Mouse (Mus musculus) liver, embryonic 14.5 days (tissue): ENCODE measurements around the gene Gm20441. TPM values are rescaled to one million over a fixed set of nuclear protein-coding genes. Genes with fewer than 3 reads are reported as not detected.
A peak's percentile ranks its signal among the peaks of the same experiment; 100 is the strongest.

Experiments
- ATAC-seq: fragments of 200-750 bp; cut with Nextera tagmentation; 2 replicates; pipeline ENCODE4 v1.8.0; 2017; ENCODE audit warnings: moderate number of reproducible peaks, mild to moderate bottlenecking, moderate library complexity; ENCODE audit not compliant: insufficient read depth
- DNase-seq, 3 experiments: peaks; one replicate each; pipeline ENCODE4 v3.0.0-alpha.2; 2012 to 2013; ENCODE audit warnings: low read depth in 3 of 3, low spot score in 3 of 3
- H3K27ac ChIP-seq: fragments of 300-500 bp; sonication (generic); 2 replicates; pipeline ENCODE4 v1.5.1; 2014; ENCODE audit warnings: moderate library complexity, mild to moderate bottlenecking, control low read depth, inconsistent platforms
- H3K27me3 ChIP-seq: fragments of 300-500 bp; sonication (generic); 2 replicates; pipeline ENCODE4 v1.6.1; 2014; ENCODE audit warnings: mild to moderate bottlenecking, low read length, moderate library complexity; ENCODE audit not compliant: control insufficient read depth, insufficient read depth
- H3K36me3 ChIP-seq: fragments of 300-500 bp; sonication (generic); replicated peaks from 2 replicates; pipeline ENCODE4 v1.6.1; 2014; ENCODE audit warnings: low read depth; ENCODE audit not compliant: control insufficient read depth, insufficient read depth
- H3K4me1 ChIP-seq, 2 experiments: fragments of 200-500 bp in 1 of 2; fragments of 300-500 bp in 1 of 2; sonication (generic) in 1 of 2; replicated peaks; 2 replicates each; pipeline ENCODE4 v1.6.1; 2012 to 2014; ENCODE audit warnings: antibody characterized with exemption in 1 of 2, inconsistent platforms in 1 of 2, low read length in 1 of 2; ENCODE audit not compliant: control insufficient read depth in 2 of 2, insufficient read depth in 2 of 2
- H3K4me2 ChIP-seq: fragments of 300-500 bp; sonication (generic); 2 replicates; pipeline ENCODE4 v1.6.1; 2014; ENCODE audit warnings: low read depth, mild to moderate bottlenecking, control low read depth, moderate library complexity
- H3K4me3 ChIP-seq, 2 experiments: fragments of 200-500 bp in 1 of 2; fragments of 300-500 bp in 1 of 2; sonication (generic) in 1 of 2; 2 replicates each; pipeline ENCODE4 v1.5.1; 2012 to 2014; ENCODE audit warnings: low read depth in 2 of 2, low read length in 2 of 2, mild to moderate bottlenecking in 2 of 2, control low read depth in 1 of 2, inconsistent platforms in 1 of 2, moderate library complexity in 1 of 2; ENCODE audit not compliant: insufficient read depth in 1 of 2
- H3K9ac ChIP-seq: fragments of 300-500 bp; sonication (generic); replicated peaks from 2 replicates; pipeline ENCODE4 v1.6.1; 2014; ENCODE audit warnings: mild to moderate bottlenecking, control low read depth, moderate library complexity
- H3K9me3 ChIP-seq: fragments of 300-500 bp; sonication (generic); 2 replicates; pipeline ENCODE4 v1.6.1; 2016; ENCODE audit warnings: low read length, mixed read lengths; ENCODE audit not compliant: control insufficient read depth
- CTCF ChIP-seq: IDR thresholded peaks from 2 replicates; pipeline ENCODE4 v1.5.1; 2016; ENCODE audit warnings: antibody characterized with exemption, low read depth, control low read depth
- EP300 ChIP-seq: IDR thresholded peaks from 2 replicates; pipeline ENCODE4 v1.6.1; 2016; ENCODE audit warnings: antibody characterized with exemption, low read depth
- WGBS: fragments of 180-500 bp; shearing (Covaris S2); extraction: QIAGEN DNeasy Blood & Tissue Kit; methylation state at CpG from one replicate; pipeline ENCODE4 v1.1.7; 2014; ENCODE audit not compliant: insufficient replicate concordance; 5-methylcytosine and 5-hydroxymethylcytosine counted together
- polyA plus RNA-seq, 2 experiments: library from polyadenylated mRNA; depleted of rRNA in 1 of 2; stranded (reverse) in 1 of 2; unstranded in 1 of 2; fragments of >200 nt; fragmentation: Nextera tagmentation in 1 of 2; extraction: Ambion mirVana in 1 of 2; gene quantifications; 2 replicates each; pipeline versions ENCODE4 v1.2.1 to v1.2.3; 2012 to 2014

The Gm20441 gene
- polyA plus RNA-seq, 2 experiments = 0.04 TPM; not detected in 1

DNA sequence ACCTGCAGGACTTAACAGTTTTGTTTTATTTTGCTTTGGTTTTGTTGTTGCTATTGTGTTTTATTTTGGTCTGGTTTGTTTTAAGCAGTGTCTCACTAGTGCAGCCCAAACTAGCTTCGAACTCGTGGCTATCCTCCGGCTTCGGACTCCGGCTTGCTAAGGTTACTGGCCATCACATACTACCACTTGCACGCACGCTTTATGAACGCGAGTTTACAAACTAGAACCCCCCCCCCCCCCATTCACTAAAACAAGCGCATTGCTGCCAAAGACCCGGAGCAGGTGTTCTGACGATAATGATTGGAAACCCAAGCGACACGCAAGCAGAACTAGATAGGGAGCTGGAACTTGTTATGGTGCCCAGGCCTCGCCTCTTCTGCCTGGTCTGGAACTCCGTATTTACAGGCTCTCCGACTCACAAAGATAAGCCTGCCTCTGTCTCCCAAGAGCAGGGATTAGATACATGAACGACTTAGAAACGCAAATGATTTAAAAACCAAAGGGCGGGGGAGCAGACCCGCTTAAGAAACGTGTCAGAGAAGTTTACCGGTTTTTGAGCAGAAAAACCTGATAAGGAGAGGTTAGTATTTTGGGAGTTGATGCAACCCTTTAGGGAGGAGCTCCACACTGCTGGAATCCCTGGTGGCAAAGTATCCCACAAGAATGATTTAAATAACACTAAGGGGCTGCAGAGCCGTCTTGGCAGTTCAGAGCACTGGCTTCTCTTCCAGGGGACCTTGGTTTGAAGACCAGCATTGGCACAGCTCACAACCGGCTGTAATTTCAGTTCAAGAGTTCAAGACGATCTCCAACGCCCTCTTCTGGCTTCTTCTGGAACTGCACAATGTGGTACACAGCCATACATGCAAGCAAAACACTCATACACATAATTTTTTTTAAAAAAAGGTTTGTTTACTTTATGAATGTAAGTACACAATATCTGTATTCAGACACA is 16.0 kb downstream of the Gm20441 start:
- DNase-seq (peak; percentile 82 to 90 (median 87)), ATAC-seq (peak; percentile 66)
- H3K4me3 ChIP-seq = peak overlapping the region; percentile 84 to 89
- peak overlapping the region; percentile 96 for H3K27ac ChIP-seq
- H3K4me2 ChIP-seq = peak overlapping the region; percentile 93
- TF ChIP-seq EP300 = no peak; the same call in 1 of the 2 replicates
- peak; percentile 89 for TF ChIP-seq CTCF
- H3K9me3 ChIP-seq = no peaks in the 10 kb centered on the region
- no peaks in the 10 kb centered on the region for H3K27me3 ChIP-seq
- peaks cover 2% of the 10 kb centered on the region for H3K36me3 ChIP-seq
- H3K4me1 ChIP-seq = peaks cover 8 to 25% of the 10 kb centered on the region in 2 experiments; a peak in 3 of 4 replicates
- peak overlapping the region; percentile 75 for H3K9ac ChIP-seq
- WGBS = under 1% methylated on average over 27 of the region's 27 CpGs

DNA sequence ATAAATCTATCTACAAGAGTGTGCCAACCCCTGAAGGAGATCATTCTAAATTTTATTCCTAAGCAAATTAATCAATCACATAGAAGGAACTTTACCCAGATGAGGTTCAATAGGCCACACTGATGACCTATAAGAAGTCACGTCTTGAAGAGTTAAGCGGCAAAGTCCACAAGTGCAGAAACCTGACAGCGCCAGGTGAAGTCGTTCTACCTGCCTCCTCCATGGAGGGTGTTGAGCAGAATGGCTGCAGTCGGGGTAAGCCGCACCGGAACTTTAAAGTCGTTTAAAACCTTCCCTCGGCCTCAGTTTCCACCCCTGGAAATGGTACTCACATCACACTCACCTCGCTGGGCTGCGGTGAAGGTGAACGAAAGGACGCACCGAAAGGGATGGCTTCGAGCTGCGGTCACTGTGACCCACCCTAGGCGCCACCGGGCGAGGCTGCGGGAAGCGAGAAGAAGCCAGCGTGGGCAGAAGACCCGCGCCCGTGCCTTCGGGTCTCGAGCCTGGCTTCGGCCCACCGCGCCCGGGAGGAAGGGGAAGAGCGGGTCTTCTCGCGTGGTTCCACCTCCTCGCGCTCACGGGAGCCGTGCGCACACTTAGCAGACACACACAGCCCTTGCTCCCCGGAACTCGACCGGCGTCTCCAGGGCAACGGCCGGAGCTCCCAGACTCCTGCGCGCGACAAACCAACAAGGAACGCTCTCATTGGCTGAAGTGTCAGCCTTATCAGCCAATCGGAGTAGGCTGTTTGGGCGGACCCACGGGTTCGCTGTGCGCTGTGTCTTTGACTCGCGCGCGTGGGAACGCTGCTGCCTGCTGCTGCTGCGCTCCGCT is 16.9 kb downstream of the Gm20441 start, which contains the start of gene Cabin1:
Gene Cabin1 (minus strand): TSS at position 660 of the 837 bp plus-strand sequence.
- Histone ChIP-seq H3K9ac (peak within 1 kb of the TSS; percentile 85), H3K4me3 (peak within 1 kb of the TSS; percentile 84 to 89), H3K27ac (peak within 1 kb of the TSS; percentile 96), H3K36me3 (peaks cover 6% of the 10 kb centered on the region), H3K9me3 (no peaks in the 10 kb centered on the region), H3K4me2 (peak within 1 kb of the TSS; percentile 93), H3K4me1 (peaks cover 8 to 25% of the 10 kb centered on the region in 2 experiments; a peak in 3 of 4 replicates), H3K27me3 (no peaks in the 10 kb centered on the region)
- ATAC-seq (peak; percentile 92), DNase-seq (peak; percentile 98 to 99 (median 98))
- TF ChIP-seq CTCF (0 out of 2 replicates have a peak, but pooled peaks have one; percentile 13), EP300 (no peak)
- under 1% methylated on average over 61 of the region's 61 CpGs for WGBS

GRCm38 (mm10) chr10:75762413-75762812 is 18.3 kb downstream of the Gm20441 start:
- Histone ChIP-seq H3K9ac (peak overlapping the region; percentile 68), H3K27me3 (no peaks in the 10 kb centered on the region), H3K27ac (peak overlapping the region; percentile 69), H3K36me3 (peaks cover 10% of the 10 kb centered on the region), H3K9me3 (no peaks in the 10 kb centered on the region), H3K4me3 (peak overlapping the region; percentile 53 to 84; a peak in 3 of 4 replicates), H3K4me2 (peak overlapping the region; percentile 75), H3K4me1 (peaks cover 8 to 25% of the 10 kb centered on the region in 2 experiments; a peak in 3 of 4 replicates)
- peak; percentile 64 to 68 (median 67) for DNase-seq
- 37% methylated on average over 3 of the region's 3 CpGs for WGBS
- ATAC-seq = peak; percentile 38
- TF ChIP-seq CTCF (no peak), EP300 (peak; percentile 76)

DNA sequence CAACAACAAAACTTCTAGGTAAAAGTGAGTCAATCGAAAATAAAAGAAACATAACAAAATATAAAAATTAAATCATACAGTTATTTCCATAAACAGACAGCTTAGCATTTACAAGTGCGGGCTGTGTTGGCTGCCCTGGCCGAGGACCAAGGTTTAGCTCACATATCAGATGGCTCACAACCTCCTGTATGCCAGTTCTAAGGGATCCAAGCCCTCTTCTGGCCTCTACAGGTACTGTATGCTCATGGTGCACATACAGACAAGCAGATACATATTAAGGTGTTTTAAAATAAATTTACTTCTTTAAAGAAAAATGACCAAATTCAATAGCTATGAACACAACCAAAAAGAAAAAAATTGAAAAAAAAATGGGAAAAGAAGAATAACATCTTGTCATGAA is 20.4 kb downstream of the Gm20441 start:
- H3K27me3 ChIP-seq = no peaks in the 10 kb centered on the region
- no peak overlapping the region for H3K4me2 ChIP-seq
- no peak overlapping the region for H3K4me3 ChIP-seq
- WGBS = 83% methylated on average over 3 of the region's 3 CpGs
- no peak for ATAC-seq
- H3K4me1 ChIP-seq = peaks cover 6 to 20% of the 10 kb centered on the region in 2 experiments; a peak in 3 of 4 replicates
- peaks cover 18% of the 10 kb centered on the region for H3K36me3 ChIP-seq
- no peak overlapping the region for H3K9ac ChIP-seq
- no peak for TF ChIP-seq EP300
- TF ChIP-seq CTCF = peak; percentile 28; the same call in 1 of the 2 replicates
- DNase-seq = no peak
- no peak overlapping the region for H3K27ac ChIP-seq
- H3K9me3 ChIP-seq = no peaks in the 10 kb centered on the region
